In the genomic region with DNA sequence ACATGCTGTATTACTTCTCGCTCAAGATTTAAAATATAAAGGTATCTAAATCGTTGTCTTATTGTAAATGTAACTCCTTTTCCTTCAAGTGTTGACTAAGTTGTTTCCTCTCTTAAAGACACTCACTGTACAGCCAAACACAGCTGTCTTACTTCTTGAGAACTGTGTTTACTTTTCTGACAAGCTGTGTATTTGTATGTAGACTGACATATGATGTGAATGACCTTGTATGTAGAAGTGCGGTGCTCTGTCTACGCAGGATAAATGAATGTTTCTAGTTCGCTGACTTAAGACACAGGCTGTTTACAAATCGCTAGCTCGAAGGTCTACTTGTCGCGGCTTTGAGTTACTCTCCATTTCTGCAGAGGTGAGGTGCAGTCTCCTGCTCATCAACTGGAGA, we compare ENCODE assay signal across 21 mouse cellular contexts. TPM values are rescaled to one million over a fixed set of nuclear protein-coding genes. Genes with fewer than 3 reads are reported as not detected.
DNase-seq lines count a peak whose midpoint lies in the region; ATAC-seq and TF ChIP-seq lines count a peak whose summit lies in the region.
"Had no signal": no experiment of that assay in that cellular context is flagged by ENCODE, and none has a peak within 500 bp of the region (broad histone marks: within the 10 kb centered on the region; RNA-seq: fewer than 3 reads in every experiment).

No protein-coding gene starts in this region.

- H3K4me3 ChIP-seq in lung, embryonic 14.5 days (ENCODE audit: low read depth, low read length), result no peak overlapping the region
- H3K4me3 ChIP-seq in lung, embryonic 16.5 days (ENCODE audit: low read length), result no peak overlapping the region
- H3K4me3 ChIP-seq in midbrain, embryonic 11.5 days (ENCODE audit: low read depth, low read length), result no peak overlapping the region
- no peak overlapping the region for H3K4me3 ChIP-seq in midbrain, embryonic 14.5 days (replicated peaks; ENCODE audit: low read depth, low read length)

- H3K36me3 ChIP-seq in lung, embryonic 14.5 days (ENCODE audit: insufficient read depth), result peaks cover 14% of the 10 kb centered on the region; the same call in 1 of the 2 replicates
- H3K36me3 ChIP-seq in lung, embryonic 16.5 days (ENCODE audit: control insufficient read depth, insufficient read depth, low read length), result peaks cover 13% of the 10 kb centered on the region
- peaks cover 4% of the 10 kb centered on the region; the same call in 1 of the 2 replicates for H3K36me3 ChIP-seq in midbrain, embryonic 11.5 days (ENCODE audit: control insufficient read depth, insufficient read depth, low read length)
- peaks cover 58% of the 10 kb centered on the region for H3K36me3 ChIP-seq in midbrain, embryonic 14.5 days (ENCODE audit: control insufficient read depth, insufficient read depth, low read length)

- 37% methylated on average over 9 of the region's 9 CpGs for whole genome bisulfite sequencing in lung, embryonic 14.5 days
- WGBS in lung, embryonic 16.5 days, result 50% methylated on average over 9 of the region's 9 CpGs
- WGBS in midbrain, embryonic 11.5 days, result 93% methylated on average over 9 of the region's 9 CpGs
- WGBS in midbrain, embryonic 14.5 days, result 94% methylated on average over 9 of the region's 9 CpGs

- DNase-seq in lung, embryonic 14.5 days, result peak; percentile 52
- DNase-seq in lung, postnatal 36 days, result no peak
- DNase-seq in lung, postnatal 10 days, result no peak
- DNase-seq in midbrain, embryonic 11.5 days (ENCODE audit: low spot score, missing footprints), result peak; percentile 31
- no peak for DNase-seq in midbrain, embryonic 14.5 days
- DNase-seq: adrenal gland, adult 2 months; adrenal gland, adult 8-10 months; adrenal gland, postnatal 10 days; adrenal gland, postnatal 14 days; adrenal gland, postnatal 25 days; adrenal gland, postnatal 36 days; B cell, adult 2 months; cerebellum, adult 11 months; cerebellum, adult 11-12 months; cerebellum, adult 18-20 months had no signal

- no peak overlapping the region for H3K9ac ChIP-seq in lung, embryonic 14.5 days
- no peak overlapping the region for H3K9ac ChIP-seq in lung, embryonic 16.5 days (ENCODE audit: low read length)
- no peak overlapping the region for H3K9ac ChIP-seq in midbrain, embryonic 11.5 days (ENCODE audit: low read length)
- no peak overlapping the region for H3K9ac ChIP-seq in midbrain, embryonic 14.5 days (replicated peaks; ENCODE audit: low read length)

- no peak overlapping the region for H3K4me2 ChIP-seq in lung, embryonic 14.5 days
- no peak overlapping the region for H3K4me2 ChIP-seq in lung, embryonic 16.5 days (ENCODE audit: low read depth, low read length)
- H3K4me2 ChIP-seq in midbrain, embryonic 11.5 days, result no peak overlapping the region
- no peak overlapping the region for H3K4me2 ChIP-seq in midbrain, embryonic 14.5 days (ENCODE audit: low read length)

- H3K27me3 ChIP-seq in lung, embryonic 14.5 days (ENCODE audit: insufficient read depth, low read length), result no peaks in the 10 kb centered on the region
- H3K27me3 ChIP-seq in lung, embryonic 16.5 days (ENCODE audit: control insufficient read depth, insufficient read depth, low read depth, low read length), result no peaks in the 10 kb centered on the region
- H3K27me3 ChIP-seq in midbrain, embryonic 11.5 days (ENCODE audit: control insufficient read depth, insufficient read depth, low read length), result no peaks in the 10 kb centered on the region
- no peaks in the 10 kb centered on the region for H3K27me3 ChIP-seq in midbrain, embryonic 14.5 days (ENCODE audit: control insufficient read depth, insufficient read depth, low read length)
- H3K27me3 ChIP-seq: CH12.LX, Patski had no signal

- ATAC-seq in lung, embryonic 14.5 days (ENCODE audit: insufficient read depth), result peak; percentile 72; the same call in 1 of the 2 replicates
- 0 out of 2 replicates have a peak, but pooled peaks have one; percentile 37 for ATAC-seq in lung, embryonic 16.5 days (ENCODE audit: low read depth)
- no peak for ATAC-seq in midbrain, embryonic 11.5 days (ENCODE audit: low FRiP score)
- ATAC-seq in midbrain, embryonic 14.5 days (ENCODE audit: low FRiP score, low TSS enrichment), result no peak
- ATAC-seq: activated CD4-positive, CD25-positive, alpha-beta regulatory T cell, adult 4 months; CD4-positive, CD25-positive, alpha-beta regulatory T cell, adult 4 months; Patski had no signal

- H3K4me1 ChIP-seq in lung, embryonic 14.5 days (ENCODE audit: insufficient read depth), result no peaks in the 10 kb centered on the region; the same call in 1 of the 2 replicates
- H3K4me1 ChIP-seq in lung, embryonic 16.5 days (replicated peaks; ENCODE audit: control insufficient read depth, insufficient read depth, low read length), result peaks cover 8% of the 10 kb centered on the region
- H3K4me1 ChIP-seq in midbrain, embryonic 11.5 days (ENCODE audit: control insufficient read depth, insufficient read depth, low read length), result no peaks in the 10 kb centered on the region
- no peaks in the 10 kb centered on the region for H3K4me1 ChIP-seq in midbrain, embryonic 14.5 days (ENCODE audit: control insufficient read depth, insufficient read depth, low read length)

- no peak for TF ChIP-seq CTCF in lung, embryonic 14.5 days (IDR thresholded peaks at IDR 0.05; ENCODE audit: low read depth)

- no peak overlapping the region for H3K27ac ChIP-seq in lung, embryonic 14.5 days (ENCODE audit: low read depth)
- no peak overlapping the region for H3K27ac ChIP-seq in lung, embryonic 16.5 days (ENCODE audit: low read length)
- no peak overlapping the region for H3K27ac ChIP-seq in midbrain, embryonic 11.5 days (ENCODE audit: low read depth, low read length)
- no peak overlapping the region for H3K27ac ChIP-seq in midbrain, embryonic 14.5 days (replicated peaks; ENCODE audit: low read depth, low read length)

- no peaks in the 10 kb centered on the region for H3K9me3 ChIP-seq in lung, embryonic 14.5 days (ENCODE audit: low read depth, low read length)
- H3K9me3 ChIP-seq in lung, embryonic 16.5 days (ENCODE audit: control insufficient read depth, low read length), result no peaks in the 10 kb centered on the region
- H3K9me3 ChIP-seq in midbrain, embryonic 11.5 days (ENCODE audit: control insufficient read depth, low read length), result no peaks in the 10 kb centered on the region
- H3K9me3 ChIP-seq in midbrain, embryonic 14.5 days (ENCODE audit: control insufficient read depth, low read length), result no peaks in the 10 kb centered on the region
- H3K9me3 ChIP-seq: G1E had no signal

RNA-seq across cellular contexts. Expression of a gene that starts 16.9 kb away (rescaled TPM):
- 66.5 and 66.7 TPM in 2 replicates for polyA plus RNA-seq in lung, embryonic 14.5 days (2014; fragmentation: Nextera tagmentation; extraction: Ambion mirVana)
- polyA plus RNA-seq in lung, embryonic 16.5 days (2015; fragmentation: Nextera tagmentation; extraction: Ambion mirVana), result 54.2 and 59.4 TPM in 2 replicates
- polyA plus RNA-seq in midbrain, embryonic 11.5 days (2014; fragmentation: Nextera tagmentation; extraction: Ambion mirVana), result 58.0 and 58.2 TPM in 2 replicates
- polyA plus RNA-seq in midbrain, embryonic 14.5 days (2014; fragmentation: Nextera tagmentation; extraction: Ambion mirVana), result 40.4 and 41.1 TPM in 2 replicates

RNA-seq across cellular contexts. Expression of a gene that starts 21.2 kb away (rescaled TPM):
- 193 and 196 TPM in 2 replicates for polyA plus RNA-seq in lung, embryonic 14.5 days (2014; fragmentation: Nextera tagmentation; extraction: Ambion mirVana)
- 170 and 173 TPM in 2 replicates for polyA plus RNA-seq in lung, embryonic 16.5 days (2015; fragmentation: Nextera tagmentation; extraction: Ambion mirVana)
- polyA plus RNA-seq in midbrain, embryonic 11.5 days (2014; fragmentation: Nextera tagmentation; extraction: Ambion mirVana), result 186 and 205 TPM in 2 replicates
- 161 and 173 TPM in 2 replicates for polyA plus RNA-seq in midbrain, embryonic 14.5 days (2014; fragmentation: Nextera tagmentation; extraction: Ambion mirVana)

Comparison
In these comparisons a context has a peak if more than half of its experiments do, and no peak if none do; other contexts are left out.
1. DNase-seq: peak in lung, embryonic 14.5 days (single experiment) and midbrain, embryonic 11.5 days (single experiment); none in lung, postnatal 36 days (single experiment), lung, postnatal 10 days (single experiment) and midbrain, embryonic 14.5 days (single experiment).
2. ATAC-seq: peak in lung, embryonic 14.5 days (single experiment) and lung, embryonic 16.5 days (single experiment); none in midbrain, embryonic 11.5 days (single experiment) and midbrain, embryonic 14.5 days (single experiment).